Mouse (Mus musculus) testis, adult 2 months (tissue): ENCODE results near the gene Alk.

Source experiments
- CTCF ChIP-seq: fragments of 200-500 bp; IDR thresholded peaks from 2 replicates; pipeline ENCODE4 v1.5.1; 2012; ENCODE audit warnings: low read depth, mild to moderate bottlenecking, inconsistent platforms, low read length, moderate library complexity; ENCODE audit not compliant: control insufficient read depth, insufficient read depth, insufficient replicate concordance
- POLR2A ChIP-seq: fragments of 200-500 bp; IDR thresholded peaks from 2 replicates; pipeline ENCODE4 v1.6.1; 2012; ENCODE audit warnings: low read depth, mild to moderate bottlenecking, inconsistent platforms, low read length, moderate library complexity; ENCODE audit not compliant: control insufficient read depth

GRCm38 (mm10) chr17:71826603-71827002 lies 777.8 kb downstream of the Alk start:
- TF ChIP-seq CTCF (no peak), POLR2A (no peak)
